Mouse (Mus musculus): Measurements from ENCODE around the gene Nrcam. TPM values are rescaled to one million over a fixed set of nuclear protein-coding genes. Genes with fewer than 3 reads are reported as not detected.
A peak's percentile ranks its signal among the peaks of the same experiment; 100 is the strongest.

Gene Nrcam
- polyA plus RNA-seq, 1 experiment: 0.56 TPM

DNA sequence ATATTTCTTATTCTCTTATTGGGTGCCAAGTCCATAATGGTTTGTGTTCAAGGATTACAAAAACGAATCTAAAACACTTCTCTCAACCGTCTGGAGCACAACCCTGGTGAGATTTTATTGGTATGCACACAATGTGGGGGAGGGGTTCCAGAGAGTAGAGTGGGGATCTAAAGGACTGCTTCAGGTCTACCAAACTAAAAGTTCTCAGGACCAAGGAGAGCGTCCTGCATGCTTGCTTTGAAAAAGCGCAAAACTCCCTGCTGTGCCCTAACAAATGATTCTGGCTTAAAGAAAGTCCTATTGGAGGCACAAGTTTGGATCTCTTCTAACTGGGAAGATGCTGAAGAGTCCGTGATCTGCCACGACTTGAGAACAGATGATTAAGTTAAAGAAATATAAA is 96.4 kb downstream of the Nrcam start:
- Histone ChIP-seq H3K4me3 (ENCODE audit: insufficient read depth, low read length) (no peak overlapping the region), H3K4me1 (ENCODE audit: control insufficient read depth, insufficient read depth, low read length) (no peaks in the 10 kb centered on the region), H3K27ac (ENCODE audit: insufficient read depth, low read depth, low read length) (no peak overlapping the region)
- TF ChIP-seq POLR2A (IDR thresholded peaks at IDR 0.05; ENCODE audit: borderline replicate concordance, low read depth, low read length) (no peak), CTCF (IDR thresholded peaks at IDR 0.05; ENCODE audit: low read depth, low read length) (no peak)

DNA sequence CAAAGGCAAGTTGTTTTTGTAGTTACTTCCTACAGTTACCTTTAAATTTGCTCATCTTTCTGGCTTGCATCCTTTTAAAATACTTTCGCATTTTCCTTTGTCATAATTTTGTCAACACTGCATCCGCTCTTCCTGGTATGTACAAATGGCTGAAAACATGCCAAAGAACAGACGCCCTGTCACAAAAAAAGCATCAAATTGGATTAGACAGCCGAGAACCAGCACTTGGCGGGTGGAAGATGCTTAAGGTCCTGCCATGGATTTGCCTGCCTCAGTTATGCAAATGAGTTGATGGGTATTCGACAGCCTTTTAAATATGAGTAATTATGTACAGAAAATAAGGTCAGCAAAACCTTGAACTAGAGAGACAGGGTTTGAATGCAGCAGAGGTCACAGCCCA is 101.7 kb downstream of the Nrcam start:
- TF ChIP-seq POLR2A (IDR thresholded peaks at IDR 0.05; ENCODE audit: borderline replicate concordance, low read depth, low read length) (no peak), CTCF (IDR thresholded peaks at IDR 0.05; ENCODE audit: low read depth, low read length) (no peak)
- Histone ChIP-seq H3K4me3 (ENCODE audit: insufficient read depth, low read length) (no peak overlapping the region), H3K4me1 (ENCODE audit: control insufficient read depth, insufficient read depth, low read length) (no peaks in the 10 kb centered on the region), H3K27ac (ENCODE audit: insufficient read depth, low read depth, low read length) (no peak overlapping the region)

DNA sequence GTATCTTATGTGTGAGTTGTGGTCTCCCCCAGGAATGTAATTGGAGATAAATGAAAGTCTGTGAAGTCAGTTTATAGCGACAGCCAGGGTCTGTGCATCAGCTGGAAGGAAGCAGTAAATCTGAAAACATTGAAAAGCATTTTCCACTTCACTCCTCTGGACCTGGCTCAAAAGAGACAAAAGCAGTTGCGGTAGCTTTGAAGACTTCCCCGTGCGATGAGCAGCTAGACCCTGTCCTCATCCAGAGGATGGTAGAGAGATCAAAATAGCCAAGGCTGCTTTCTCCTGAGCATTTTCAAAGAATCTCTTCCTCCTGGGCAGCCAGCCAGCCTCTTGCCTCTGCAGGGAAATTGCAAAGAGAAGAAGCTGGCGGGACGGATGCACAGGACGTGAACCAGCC is 102.3 kb downstream of the Nrcam start:
- Histone ChIP-seq H3K27ac (ENCODE audit: insufficient read depth, low read depth, low read length) (no peak overlapping the region), H3K4me1 (ENCODE audit: control insufficient read depth, insufficient read depth, low read length) (no peaks in the 10 kb centered on the region), H3K4me3 (ENCODE audit: insufficient read depth, low read length) (no peak overlapping the region)
- TF ChIP-seq CTCF (IDR thresholded peaks at IDR 0.05; ENCODE audit: low read depth, low read length) (no peak), POLR2A (IDR thresholded peaks at IDR 0.05; ENCODE audit: borderline replicate concordance, low read depth, low read length) (no peak)

DNA sequence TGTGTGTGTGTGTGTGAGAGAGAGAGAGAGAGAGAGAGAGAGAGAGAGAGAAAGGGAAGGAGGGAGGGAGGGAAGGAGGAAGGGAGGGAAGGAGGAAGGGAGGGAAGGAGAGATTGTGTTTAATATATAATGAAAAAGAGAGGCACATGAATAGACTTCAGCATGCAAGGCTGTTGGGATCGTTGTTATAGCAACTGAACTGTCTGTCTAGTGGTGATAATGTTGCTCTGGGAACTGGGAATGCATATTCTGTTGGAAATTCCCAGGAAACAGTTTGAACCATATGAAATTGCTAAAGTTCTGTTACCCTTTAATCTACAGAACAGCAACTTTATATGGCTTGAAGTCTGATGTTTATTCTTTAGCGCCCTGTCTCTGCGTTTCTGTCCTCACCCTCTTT is 104.0 kb downstream of the Nrcam start:
- Histone ChIP-seq H3K4me3 (ENCODE audit: insufficient read depth, low read length) (no peak overlapping the region), H3K27ac (ENCODE audit: insufficient read depth, low read depth, low read length) (no peak overlapping the region), H3K4me1 (ENCODE audit: control insufficient read depth, insufficient read depth, low read length) (no peaks in the 10 kb centered on the region)
- TF ChIP-seq POLR2A (IDR thresholded peaks at IDR 0.05; ENCODE audit: borderline replicate concordance, low read depth, low read length): no peak
- TF ChIP-seq CTCF (IDR thresholded peaks at IDR 0.05; ENCODE audit: low read depth, low read length): no peak

DNA sequence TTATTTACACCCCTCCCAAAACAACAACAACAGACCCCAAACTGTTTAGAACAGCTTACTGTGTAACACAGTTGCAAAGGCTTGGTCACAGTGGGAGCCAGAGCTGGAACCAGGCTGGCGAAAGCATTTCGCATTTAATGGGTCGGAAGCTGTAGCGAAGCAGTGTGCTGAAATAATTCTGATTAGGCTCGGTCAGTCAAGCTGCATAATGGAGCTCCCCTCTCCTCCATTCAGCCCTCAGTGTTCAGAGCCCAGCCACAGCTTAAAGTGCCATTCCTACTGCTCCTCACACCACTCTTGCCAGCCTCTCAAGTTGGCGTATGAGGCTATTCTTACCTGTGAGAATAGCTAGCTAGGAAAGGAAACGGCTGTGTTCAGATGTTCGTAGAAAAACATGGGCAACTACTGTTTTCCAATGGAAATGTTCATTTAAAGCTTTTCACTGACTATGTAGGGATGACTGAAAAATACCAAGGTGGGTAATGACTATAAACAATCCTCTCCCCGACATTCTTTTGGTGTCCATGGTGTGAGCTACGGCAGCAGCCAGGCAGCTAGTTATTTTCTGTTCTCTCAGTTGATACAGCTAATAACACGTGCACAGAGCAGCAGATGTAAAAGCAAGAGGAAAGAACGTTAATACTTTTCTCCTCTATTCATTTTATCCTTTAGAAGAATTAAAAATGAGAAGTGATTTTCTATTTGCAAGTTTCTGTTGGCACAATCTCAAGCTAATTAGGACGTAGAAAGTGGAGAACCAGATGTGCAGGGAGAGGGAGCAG is 108.6 kb downstream of the Nrcam start:
- H3K4me1 ChIP-seq (ENCODE audit: control insufficient read depth, insufficient read depth, low read length): peaks cover 9% of the 10 kb centered on the region
- no peak overlapping the region for H3K4me3 ChIP-seq (ENCODE audit: insufficient read depth, low read length)
- no peak for TF ChIP-seq CTCF (IDR thresholded peaks at IDR 0.05; ENCODE audit: low read depth, low read length)
- no peak for TF ChIP-seq POLR2A (IDR thresholded peaks at IDR 0.05; ENCODE audit: borderline replicate concordance, low read depth, low read length)
- H3K27ac ChIP-seq (ENCODE audit: insufficient read depth, low read depth, low read length): no peak overlapping the region

DNA sequence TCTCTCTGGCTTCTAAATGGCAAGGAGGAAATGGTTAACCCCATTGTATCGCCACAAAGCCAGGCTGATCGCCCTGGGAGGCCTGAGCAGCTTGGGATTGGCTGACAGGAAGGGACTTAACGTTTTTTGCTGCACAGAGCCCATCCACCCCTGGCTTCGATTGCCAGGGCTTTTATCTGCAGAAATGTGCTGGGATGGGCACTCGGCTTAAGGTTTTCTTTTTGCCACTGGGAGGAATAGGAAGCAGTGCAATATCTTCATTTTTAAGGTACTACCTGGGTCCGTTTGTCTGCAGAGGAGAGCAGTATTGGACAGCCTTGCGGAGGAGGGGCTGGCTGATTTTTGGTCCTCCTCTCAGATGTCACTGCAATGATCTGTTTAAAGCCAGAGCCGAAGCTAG is 110.2 kb downstream of the Nrcam start:
- no peak for TF ChIP-seq CTCF (IDR thresholded peaks at IDR 0.05; ENCODE audit: low read depth, low read length)
- TF ChIP-seq POLR2A (IDR thresholded peaks at IDR 0.05; ENCODE audit: borderline replicate concordance, low read depth, low read length): no peak

DNA sequence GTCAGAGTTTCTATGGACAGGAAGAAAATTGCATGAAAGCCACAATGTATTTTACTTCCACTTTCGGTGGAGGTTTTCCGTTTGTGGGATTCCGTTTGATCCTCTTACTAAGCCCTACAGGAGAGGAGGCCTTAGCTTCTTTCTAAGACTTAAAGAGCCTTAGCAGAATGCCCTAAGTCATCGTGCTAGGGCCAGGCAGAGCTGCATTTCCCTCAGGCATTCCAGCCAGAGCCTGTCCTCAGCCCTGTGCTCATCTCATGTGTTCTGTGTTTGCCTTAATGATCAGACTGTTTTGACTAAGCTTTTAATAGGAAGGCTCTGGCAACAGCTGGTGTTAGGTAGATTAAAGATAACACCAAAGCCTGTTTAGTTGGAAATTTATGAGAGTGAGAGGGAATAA is 111.5 kb downstream of the Nrcam start:
- Histone ChIP-seq H3K27ac (ENCODE audit: insufficient read depth, low read depth, low read length) (peak overlapping the region; percentile 79), H3K4me3 (ENCODE audit: insufficient read depth, low read length) (peak overlapping the region; percentile 46), H3K4me1 (ENCODE audit: control insufficient read depth, insufficient read depth, low read length) (peaks cover 9% of the 10 kb centered on the region)
- TF ChIP-seq CTCF (IDR thresholded peaks at IDR 0.05; ENCODE audit: low read depth, low read length) (no peak), POLR2A (IDR thresholded peaks at IDR 0.05; ENCODE audit: borderline replicate concordance, low read depth, low read length) (no peak)

More for the DNA sequence above, 110.2 kb downstream of the Nrcam start:
- no peak overlapping the region for H3K4me3 ChIP-seq (ENCODE audit: insufficient read depth, low read length)
- no peak overlapping the region for H3K27ac ChIP-seq (ENCODE audit: insufficient read depth, low read depth, low read length)
- peaks cover 9% of the 10 kb centered on the region for H3K4me1 ChIP-seq (ENCODE audit: control insufficient read depth, insufficient read depth, low read length)

DNA sequence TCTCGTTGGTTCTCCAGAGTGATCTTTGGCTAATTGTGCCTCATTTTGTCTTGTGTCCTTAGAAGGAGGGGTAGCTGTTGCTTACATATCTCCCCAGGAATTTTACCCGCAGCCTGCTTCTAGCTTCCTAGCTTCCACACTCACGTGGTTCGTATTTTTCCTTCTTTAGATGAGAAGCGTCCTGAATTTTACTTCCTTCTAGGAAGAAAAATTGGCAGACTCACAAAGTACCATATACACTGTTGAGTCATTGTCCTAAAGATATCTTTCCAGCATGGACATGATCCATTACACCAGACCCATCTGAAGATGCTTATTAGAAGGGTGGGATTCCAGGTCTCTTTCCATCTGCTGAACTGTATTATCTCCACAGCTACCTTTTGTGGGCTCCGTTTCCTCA is 122.2 kb downstream of the Nrcam start:
- Histone ChIP-seq H3K4me3 (ENCODE audit: insufficient read depth, low read length) (no peak overlapping the region), H3K4me1 (ENCODE audit: control insufficient read depth, insufficient read depth, low read length) (0 out of 2 replicates have a peak, but pooled peaks cover 2% of the 10 kb centered on the region), H3K27ac (ENCODE audit: insufficient read depth, low read depth, low read length) (no peak overlapping the region)
- TF ChIP-seq CTCF (IDR thresholded peaks at IDR 0.05; ENCODE audit: low read depth, low read length) (no peak), POLR2A (IDR thresholded peaks at IDR 0.05; ENCODE audit: borderline replicate concordance, low read depth, low read length) (no peak)

DNA sequence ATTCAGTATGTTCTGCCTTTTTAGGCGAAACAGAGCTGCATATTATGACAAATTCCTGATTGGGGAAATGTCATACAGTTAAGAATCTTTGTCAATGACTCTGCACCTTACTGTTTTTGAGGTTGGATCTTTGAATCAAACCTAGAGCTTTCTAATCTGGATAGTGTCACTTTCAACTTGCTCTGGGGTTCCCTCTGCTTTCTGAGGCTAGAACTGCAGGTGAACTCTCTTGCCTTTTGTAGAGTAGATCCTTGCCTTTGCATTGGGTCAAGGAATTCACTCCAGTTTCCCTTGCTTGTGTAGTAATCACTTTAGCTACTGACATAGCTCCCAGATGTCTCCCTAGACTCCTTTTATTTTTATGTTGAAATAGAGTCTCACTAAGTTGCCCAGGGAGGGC is 123.1 kb downstream of the Nrcam start:
- no peak overlapping the region for H3K4me3 ChIP-seq (ENCODE audit: insufficient read depth, low read length)
- 0 out of 2 replicates have a peak, but pooled peaks cover 2% of the 10 kb centered on the region for H3K4me1 ChIP-seq (ENCODE audit: control insufficient read depth, insufficient read depth, low read length)
- TF ChIP-seq POLR2A (IDR thresholded peaks at IDR 0.05; ENCODE audit: borderline replicate concordance, low read depth, low read length) (no peak), CTCF (IDR thresholded peaks at IDR 0.05; ENCODE audit: low read depth, low read length) (no peak)
- no peak overlapping the region for H3K27ac ChIP-seq (ENCODE audit: insufficient read depth, low read depth, low read length)

DNA sequence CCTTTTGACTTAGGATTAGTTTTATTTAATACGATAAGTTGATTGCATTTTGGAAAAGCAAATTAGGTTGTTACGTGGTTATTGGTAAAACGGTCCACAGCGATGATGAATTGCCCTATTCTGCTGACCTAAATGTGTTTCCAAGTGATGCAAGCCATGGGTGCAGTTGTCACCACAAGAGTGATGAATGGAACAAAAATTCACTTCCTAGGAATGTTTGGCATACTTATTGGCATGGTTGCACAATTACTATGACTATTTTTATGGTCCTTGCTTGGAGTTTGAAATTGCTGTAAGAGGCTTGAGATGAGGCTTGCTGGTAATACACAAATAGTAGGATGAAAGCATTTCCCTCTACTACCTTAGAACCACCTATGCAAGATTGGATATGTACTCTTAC is 125.1 kb downstream of the Nrcam start:
- TF ChIP-seq CTCF (IDR thresholded peaks at IDR 0.05; ENCODE audit: low read depth, low read length) (no peak), POLR2A (IDR thresholded peaks at IDR 0.05; ENCODE audit: borderline replicate concordance, low read depth, low read length) (no peak)
- Histone ChIP-seq H3K4me1 (ENCODE audit: control insufficient read depth, insufficient read depth, low read length) (0 out of 2 replicates have a peak, but pooled peaks cover 2% of the 10 kb centered on the region), H3K27ac (ENCODE audit: insufficient read depth, low read depth, low read length) (no peak overlapping the region), H3K4me3 (ENCODE audit: insufficient read depth, low read length) (no peak overlapping the region)

Data from bone marrow macrophage, adult 2 months (primary cell).